Mouse (Mus musculus) gastrocnemius, postnatal 14 days (tissue): ENCODE measurements around the gene Osbpl2. TPM values are rescaled to one million over a fixed set of nuclear protein-coding genes. Genes with fewer than 3 reads are reported as not detected.
"Not testable (repeated sequence)": the region's sequence is repeated elsewhere in the genome, so short reads cannot be mapped to it uniquely, and the experiment has no call there.

ENCODE experiments used
- DNase-seq: peaks from one replicate; pipeline ENCODE4 v3.0.0; 2021; ENCODE audit warnings: mixed read lengths
- intact Hi-C: fragments of 180-260 bp; cut with DNase I; formaldehyde crosslinking; loops from one replicate; pipeline ENCODE4 v1.15.1; 2025; ENCODE audit warnings: low total_unique reads
- total RNA-seq, 2 experiments: library from RNA; stranded (reverse); gene quantifications; 2 replicates each; pipeline ENCODE4 v1.2.3; 2021

Osbpl2 gene
- total RNA-seq, 2 experiments from 2014 or later, result 15.8 to 17.2 TPM

GRCm38 (mm10) chr2:180133231-180133630 lies 14.1 kb downstream of the Osbpl2 start:
- DNase-seq, result no peak
- intact Hi-C loops, result no loop called here

GRCm38 (mm10) chr2:180133911-180134310 lies 14.8 kb downstream of the Osbpl2 start:
- DNase-seq, result no peak
- intact Hi-C loops, result no loop called here

GRCm38 (mm10) chr2:180135414-180135813 lies 16.3 kb downstream of the Osbpl2 start:
- intact Hi-C loops, result no loop called here
- no peak for DNase-seq

GRCm38 (mm10) chr2:180146091-180146490 lies 27.0 kb downstream of the Osbpl2 start:
- DNase-seq, result no peak
- intact Hi-C loops, result no loop called here

GRCm38 (mm10) chr2:180147379-180147778 lies 28.3 kb downstream of the Osbpl2 start:
- intact Hi-C loops, result no loop called here

GRCm38 (mm10) chr2:180148551-180148950 lies 29.4 kb downstream of the Osbpl2 start:
- no peak for DNase-seq
- intact Hi-C loops, result no loop called here

More at GRCm38 (mm10) chr2:180147379-180147778, 28.3 kb downstream of the Osbpl2 start:
- DNase-seq, result no peak

GRCm38 (mm10) chr2:180154796-180155195 lies 35.7 kb downstream of the Osbpl2 start:
- intact Hi-C loops, result no loop called here
- DNase-seq, result no peak

GRCm38 (mm10) chr2:180158627-180159026 lies 39.5 kb downstream of the Osbpl2 start:
- intact Hi-C loops, result no loop called here

GRCm38 (mm10) chr2:180165855-180166254 lies 46.7 kb downstream of the Osbpl2 start:
- intact Hi-C loops, result no loop called here
- DNase-seq, result no peak

More at GRCm38 (mm10) chr2:180158627-180159026, 39.5 kb downstream of the Osbpl2 start:
- DNase-seq, result no peak

GRCm38 (mm10) chr2:180166869-180167268 lies 47.8 kb downstream of the Osbpl2 start:
- no peak for DNase-seq
- intact Hi-C loops, result no loop called here

- intact Hi-C loops, result loop anchor here (5.0 kb wide), 1 partner anchor 82 kb away; no protein-coding TSS in a partner anchor
- DNase-seq, result no peak
Observed at GRCm38 (mm10) chr2:180170151-180170805, 51.2 kb downstream of the Osbpl2 start.

GRCm38 (mm10) chr2:180170806-180171521 lies 51.9 kb downstream of the Osbpl2 start, which contains the start of gene Adrm1:
Adrm1 (plus strand) TSS chr2:180171485.
- DNase-seq, result peak; percentile 97
- intact Hi-C loops, result loop anchor here (5.0 kb wide), 1 partner anchor 81 kb away; no protein-coding TSS in a partner anchor

GRCm38 (mm10) chr2:180171522-180172070 lies 52.5 kb downstream of the Osbpl2 start:
- no peak for DNase-seq
- intact Hi-C loops, result loop anchor here (5.0 kb wide), 1 partner anchor 81 kb away; no protein-coding TSS in a partner anchor

- no peak for DNase-seq
- intact Hi-C loops, result loop anchor here (5.0 kb wide), 1 partner anchor 80 kb away; no protein-coding TSS in a partner anchor
Observed at GRCm38 (mm10) chr2:180172152-180172551, 53.0 kb downstream of the Osbpl2 start.

GRCm38 (mm10) chr2:180173163-180173562 lies 54.1 kb downstream of the Osbpl2 start:
- no peak for DNase-seq
- intact Hi-C loops, result loop anchor here (5.0 kb wide), 1 partner anchor 79 kb away; no protein-coding TSS in a partner anchor

- DNase-seq, result not testable (repeated sequence)
- intact Hi-C loops, result loop anchor here (5.0 kb wide), 1 partner anchor 79 kb away; no protein-coding TSS in a partner anchor
Observed at GRCm38 (mm10) chr2:180173711-180174110, 54.6 kb downstream of the Osbpl2 start.

GRCm38 (mm10) chr2:180174121-180174520 lies 55.0 kb downstream of the Osbpl2 start:
- no peak for DNase-seq
- intact Hi-C loops, result loop anchor here (5.0 kb wide), 1 partner anchor 78 kb away; no protein-coding TSS in a partner anchor

GRCm38 (mm10) chr2:180175725-180176124 lies 56.6 kb downstream of the Osbpl2 start:
- intact Hi-C loops, result no loop called here
- DNase-seq, result no peak

- no peak for DNase-seq
- intact Hi-C loops, result loop anchor here (5.0 kb wide), 1 partner anchor 66 kb away; no protein-coding TSS in a partner anchor
Observed at GRCm38 (mm10) chr2:180181542-180181941, 62.4 kb downstream of the Osbpl2 start.
